Mouse (Mus musculus) ES-Bruce4 (cell line): Measurements from ENCODE around the gene Akap6.

Experiments
- CTCF ChIP-seq: IDR thresholded peaks from one replicate; pipeline ENCODE4 v1.8.1; 2011; ENCODE audit warnings: low read depth, low read length
- POLR2A ChIP-seq: IDR thresholded peaks from one replicate; pipeline ENCODE4 v1.8.1; 2011; ENCODE audit warnings: low read length; ENCODE audit not compliant: insufficient read depth

GRCm38 (mm10) chr12:52780216-52780615 lies 81.0 kb downstream of the Akap6 start:
- TF ChIP-seq CTCF (no peak), POLR2A (no peak)
